Mouse (Mus musculus) kidney, adult 9 months (tissue): ENCODE measurements around the gene Rpa2.
"Not testable (repeated sequence)": the region's sequence is repeated elsewhere in the genome, so short reads cannot be mapped to it uniquely, and the experiment has no call there.

Experiments
- DNase-seq: peaks from one replicate; pipeline ENCODE4 v3.0.0; 2022

Rpa2 gene

GRCm38 (mm10) chr4:132767914-132768876, at the start of gene Rpa2:
Gene Rpa2 (plus strand): TSS chr4:132768332.
- DNase-seq = peak; percentile 100

GRCm38 (mm10) chr4:132728233-132728632, 39.9 kb upstream of the Rpa2 start:
- no peak for DNase-seq

- DNase-seq = no peak
Observed at GRCm38 (mm10) chr4:132731616-132732015, 36.5 kb upstream of the Rpa2 start.

- peak; percentile 92 for DNase-seq
Observed at GRCm38 (mm10) chr4:132732148-132732684, 35.9 kb upstream of the Rpa2 start, which contains the start of gene Xkr8. Gene Xkr8 (minus strand): TSS chr4:132732546.

- no peak for DNase-seq
Observed at GRCm38 (mm10) chr4:132733071-132733770, 34.9 kb upstream of the Rpa2 start.

- DNase-seq = no peak
Observed at GRCm38 (mm10) chr4:132734766-132735165, 33.4 kb upstream of the Rpa2 start.

GRCm38 (mm10) chr4:132735389-132735788, 32.7 kb upstream of the Rpa2 start:
- DNase-seq = no peak

GRCm38 (mm10) chr4:132735894-132736293, 32.2 kb upstream of the Rpa2 start:
- peak; percentile 57 for DNase-seq

- DNase-seq = not testable (repeated sequence)
Observed at GRCm38 (mm10) chr4:132737154-132737553, 31.0 kb upstream of the Rpa2 start.

GRCm38 (mm10) chr4:132741491-132741890, 26.6 kb upstream of the Rpa2 start:
- DNase-seq = no peak

- DNase-seq = no peak
Observed at GRCm38 (mm10) chr4:132743992-132744911, 23.9 kb upstream of the Rpa2 start.

- no peak for DNase-seq
Observed at GRCm38 (mm10) chr4:132746911-132747517, 21.1 kb upstream of the Rpa2 start.

GRCm38 (mm10) chr4:132747664-132748259, 20.4 kb upstream of the Rpa2 start:
- DNase-seq = peak; percentile 67

- DNase-seq = no peak
Observed at GRCm38 (mm10) chr4:132748778-132749177, 19.4 kb upstream of the Rpa2 start.

GRCm38 (mm10) chr4:132749258-132749982, 18.7 kb upstream of the Rpa2 start:
- DNase-seq = no peak

GRCm38 (mm10) chr4:132752992-132753391, 15.1 kb upstream of the Rpa2 start:
- DNase-seq = no peak

GRCm38 (mm10) chr4:132756974-132757373, 11.2 kb upstream of the Rpa2 start, which contains the start of gene Smpdl3b:
Gene Smpdl3b (minus strand): TSS chr4:132757252.
- DNase-seq = peak; percentile 87

- DNase-seq = no peak
Observed at GRCm38 (mm10) chr4:132757633-132758351, 10.3 kb upstream of the Rpa2 start.

- peak; percentile 54 for DNase-seq
Observed at GRCm38 (mm10) chr4:132760296-132760695, 7.8 kb upstream of the Rpa2 start.

GRCm38 (mm10) chr4:132762602-132763001, 5.5 kb upstream of the Rpa2 start:
- peak; percentile 38 for DNase-seq
